Mouse (Mus musculus): ENCODE data around the gene Pou2af1. TPM values are rescaled to one million over a fixed set of nuclear protein-coding genes. Genes with fewer than 3 reads are reported as not detected.

Pou2af1 gene
- total and polyA plus RNA-seq, 3 experiments = 0.11 TPM; not detected in 2

GRCm38 (mm10) chr9:51272102-51272501 lies 58.6 kb downstream of the Pou2af1 start:
- Histone ChIP-seq H3K27me3 (ENCODE audit: insufficient read depth, low read length) (peaks cover 26% of the 10 kb centered on the region), H3K9me3 (replicated peaks) (no peaks in the 10 kb centered on the region), H3K36me3 (replicated peaks) (no peaks in the 10 kb centered on the region), H3K4me1 (ENCODE audit: insufficient read depth, low read depth, low read length) (peaks cover 2% of the 10 kb centered on the region), H3K4me3 (ENCODE audit: low read depth, low read length) (no peak overlapping the region)
- DNase-seq (ENCODE audit: low spot score) (no peak), ATAC-seq (ENCODE audit: extremely low read depth, insufficient number of reproducible peaks, low FRiP score, poor library complexity, severe bottlenecking) (no peak)
- TF ChIP-seq GATA1 (IDR thresholded peaks at IDR 0.05; ENCODE audit: borderline replicate concordance, low read length) (no peak), CTCF (IDR thresholded peaks at IDR 0.05; ENCODE audit: low read depth, low read length) (no peak), GATA2 (IDR thresholded peaks at IDR 0.05; ENCODE audit: borderline replicate concordance, low read depth, low read length) (no peak), POLR2AphosphoS5 (IDR thresholded peaks at IDR 0.05; ENCODE audit: insufficient replicate concordance, low read depth, low read length) (no peak), TAL1 (conservative IDR thresholded peaks at IDR 0.05; ENCODE audit: low read depth, low read length) (no peak)

- Histone ChIP-seq H3K36me3 (replicated peaks) (no peaks in the 10 kb centered on the region), H3K27me3 (ENCODE audit: insufficient read depth, low read length) (peaks cover 33% of the 10 kb centered on the region), H3K4me1 (ENCODE audit: insufficient read depth, low read depth, low read length) (peaks cover 2% of the 10 kb centered on the region), H3K9me3 (replicated peaks) (no peaks in the 10 kb centered on the region), H3K4me3 (ENCODE audit: low read depth, low read length) (no peak overlapping the region)
- ATAC-seq (ENCODE audit: extremely low read depth, insufficient number of reproducible peaks, low FRiP score, poor library complexity, severe bottlenecking) (no peak; the same call in 1 of the 2 replicates), DNase-seq (ENCODE audit: low spot score) (no peak)
- TF ChIP-seq GATA2 (IDR thresholded peaks at IDR 0.05; ENCODE audit: borderline replicate concordance, low read depth, low read length) = no peak
These were observed 60.2 kb downstream of the Pou2af1 start for GRCm38 (mm10) chr9:51273581-51274154.

- Histone ChIP-seq H3K36me3 (replicated peaks) (no peaks in the 10 kb centered on the region), H3K9me3 (replicated peaks) (no peaks in the 10 kb centered on the region), H3K27me3 (ENCODE audit: insufficient read depth, low read length) (peaks cover 42% of the 10 kb centered on the region), H3K4me1 (ENCODE audit: insufficient read depth, low read depth, low read length) (peaks cover 2% of the 10 kb centered on the region), H3K4me3 (ENCODE audit: low read depth, low read length) (no peak overlapping the region)
- ATAC-seq (ENCODE audit: extremely low read depth, insufficient number of reproducible peaks, low FRiP score, poor library complexity, severe bottlenecking) = no peak
- no peak for DNase-seq (ENCODE audit: low spot score)
- TF ChIP-seq CTCF (IDR thresholded peaks at IDR 0.05; ENCODE audit: low read depth, low read length) = no peak
- no peak for TF ChIP-seq GATA2 (IDR thresholded peaks at IDR 0.05; ENCODE audit: borderline replicate concordance, low read depth, low read length)
- no peak for TF ChIP-seq TAL1 (conservative IDR thresholded peaks at IDR 0.05; ENCODE audit: low read depth, low read length)
- TF ChIP-seq POLR2AphosphoS5 (IDR thresholded peaks at IDR 0.05; ENCODE audit: insufficient replicate concordance, low read depth, low read length) = no peak
- no peak for TF ChIP-seq GATA1 (IDR thresholded peaks at IDR 0.05; ENCODE audit: borderline replicate concordance, low read length)
These were observed 61.2 kb downstream of the Pou2af1 start for GRCm38 (mm10) chr9:51274678-51275077.

GRCm38 (mm10) chr9:51277834-51278498 lies 64.5 kb downstream of the Pou2af1 start:
- H3K4me1 ChIP-seq (ENCODE audit: insufficient read depth, low read depth, low read length) = peaks cover 2% of the 10 kb centered on the region
- H3K4me3 ChIP-seq (ENCODE audit: low read depth, low read length) = no peak overlapping the region
- H3K36me3 ChIP-seq (replicated peaks) = no peaks in the 10 kb centered on the region
- ATAC-seq (ENCODE audit: extremely low read depth, insufficient number of reproducible peaks, low FRiP score, poor library complexity, severe bottlenecking) (no peak), DNase-seq (ENCODE audit: low spot score) (no peak)
- TF ChIP-seq GATA2 (IDR thresholded peaks at IDR 0.05; ENCODE audit: borderline replicate concordance, low read depth, low read length) = no peak
- no peak for TF ChIP-seq POLR2AphosphoS5 (IDR thresholded peaks at IDR 0.05; ENCODE audit: insufficient replicate concordance, low read depth, low read length)
- no peak for TF ChIP-seq CTCF (IDR thresholded peaks at IDR 0.05; ENCODE audit: low read depth, low read length)
- no peak for TF ChIP-seq TAL1 (conservative IDR thresholded peaks at IDR 0.05; ENCODE audit: low read depth, low read length)
- H3K27me3 ChIP-seq (ENCODE audit: insufficient read depth, low read length) = peaks cover 50% of the 10 kb centered on the region
- H3K9me3 ChIP-seq (replicated peaks) = no peaks in the 10 kb centered on the region

GRCm38 (mm10) chr9:51278500-51279381 lies 65.2 kb downstream of the Pou2af1 start, which contains the start of gene Colca2:
Colca2 (minus strand) TSS chr9:51278569.
- no peaks in the 10 kb centered on the region for H3K9me3 ChIP-seq (replicated peaks)
- ATAC-seq (ENCODE audit: extremely low read depth, insufficient number of reproducible peaks, low FRiP score, poor library complexity, severe bottlenecking) (no peak), DNase-seq (ENCODE audit: low spot score) (no peak)
- H3K27me3 ChIP-seq (ENCODE audit: insufficient read depth, low read length) = peaks cover 52% of the 10 kb centered on the region
- no peak within 1 kb of the TSS for H3K4me3 ChIP-seq (ENCODE audit: low read depth, low read length)
- H3K36me3 ChIP-seq (replicated peaks) = no peaks in the 10 kb centered on the region
- peaks cover 2% of the 10 kb centered on the region for H3K4me1 ChIP-seq (ENCODE audit: insufficient read depth, low read depth, low read length)
- TF ChIP-seq GATA2 (IDR thresholded peaks at IDR 0.05; ENCODE audit: borderline replicate concordance, low read depth, low read length) = no peak

- no peak overlapping the region for H3K4me3 ChIP-seq (ENCODE audit: low read depth, low read length)
- TF ChIP-seq GATA1 (IDR thresholded peaks at IDR 0.05; ENCODE audit: borderline replicate concordance, low read length) (no peak), GATA2 (IDR thresholded peaks at IDR 0.05; ENCODE audit: borderline replicate concordance, low read depth, low read length) (no peak), POLR2AphosphoS5 (IDR thresholded peaks at IDR 0.05; ENCODE audit: insufficient replicate concordance, low read depth, low read length) (no peak), CTCF (IDR thresholded peaks at IDR 0.05; ENCODE audit: low read depth, low read length) (no peak), TAL1 (conservative IDR thresholded peaks at IDR 0.05; ENCODE audit: low read depth, low read length) (no peak)
- ATAC-seq (ENCODE audit: extremely low read depth, insufficient number of reproducible peaks, low FRiP score, poor library complexity, severe bottlenecking) = no peak
- no peaks in the 10 kb centered on the region for H3K36me3 ChIP-seq (replicated peaks)
- DNase-seq (ENCODE audit: low spot score) = no peak
- no peaks in the 10 kb centered on the region for H3K4me1 ChIP-seq (ENCODE audit: insufficient read depth, low read depth, low read length)
- H3K9me3 ChIP-seq (replicated peaks) = no peaks in the 10 kb centered on the region
- peaks cover 38% of the 10 kb centered on the region for H3K27me3 ChIP-seq (ENCODE audit: insufficient read depth, low read length)
These were observed 72.6 kb downstream of the Pou2af1 start for GRCm38 (mm10) chr9:51286079-51286478.

Other genes with a start within 250 kb of the Pou2af1 start
- gene Sik2, start 204.6 kb upstream of the Pou2af1 start, total RNA-seq (2014; fragmentation: Nextera tagmentation) = 71.8 and 72.8 TPM in 2 replicates
- 15.2 and 18.7 TPM in 2 replicates for gene Sik2, start 204.6 kb upstream of the Pou2af1 start, total RNA-seq (2017)
- gene Sik2, start 204.6 kb upstream of the Pou2af1 start, polyA plus RNA-seq (2012) = 21.1 and 22.4 TPM in 2 replicates
- gene Btg4, start 152.8 kb upstream of the Pou2af1 start, total RNA-seq (2014; fragmentation: Nextera tagmentation) = not detected in 2 replicates
- gene Btg4, start 152.8 kb upstream of the Pou2af1 start, total RNA-seq (2017) = not detected in 2 replicates
- gene Btg4, start 152.8 kb upstream of the Pou2af1 start, polyA plus RNA-seq (2012) = not detected in 2 replicates
- gene Layn, start 136.6 kb upstream of the Pou2af1 start, total RNA-seq (2014; fragmentation: Nextera tagmentation) = 24.7 and 25.3 TPM in 2 replicates
- 48.8 and 61.6 TPM in 2 replicates for gene Layn, start 136.6 kb upstream of the Pou2af1 start, total RNA-seq (2017)
- gene Layn, start 136.6 kb upstream of the Pou2af1 start, polyA plus RNA-seq (2012) = 5.3 and 5.7 TPM in 2 replicates
- 1.6 and 1.8 TPM in 2 replicates for gene 4833427G06Rik, start 111.6 kb upstream of the Pou2af1 start, total RNA-seq (2014; fragmentation: Nextera tagmentation)
- gene 4833427G06Rik, start 111.6 kb upstream of the Pou2af1 start, total RNA-seq (2017) = 0.66 TPM in 1 of 2 replicates, not detected in the other
- gene 4833427G06Rik, start 111.6 kb upstream of the Pou2af1 start, polyA plus RNA-seq (2012) = 0.09 and 0.11 TPM in 2 replicates
- 0.10 and 0.15 TPM in 2 replicates for gene Gm32742, start 48.2 kb upstream of the Pou2af1 start, total RNA-seq (2014; fragmentation: Nextera tagmentation)
- 0.06 and 0.11 TPM in 2 replicates for gene Gm32742, start 48.2 kb upstream of the Pou2af1 start, total RNA-seq (2017)
- gene Gm32742, start 48.2 kb upstream of the Pou2af1 start, polyA plus RNA-seq (2012) = 0.06 and 0.13 TPM in 2 replicates
- gene Colca2, start 64.9 kb downstream of the Pou2af1 start, total RNA-seq (2014; fragmentation: Nextera tagmentation) = not detected in 2 replicates
- gene Colca2, start 64.9 kb downstream of the Pou2af1 start, total RNA-seq (2017) = 0.11 TPM in 1 of 2 replicates, not detected in the other
- gene Colca2, start 64.9 kb downstream of the Pou2af1 start, polyA plus RNA-seq (2012) = not detected in 2 replicates
- not detected in 2 replicates for gene 1810046K07Rik, start 115.2 kb downstream of the Pou2af1 start, total RNA-seq (2014; fragmentation: Nextera tagmentation)
- gene 1810046K07Rik, start 115.2 kb downstream of the Pou2af1 start, total RNA-seq (2017) = not detected in 2 replicates
- not detected in 2 replicates for gene 1810046K07Rik, start 115.2 kb downstream of the Pou2af1 start, polyA plus RNA-seq (2012)

Measured in G1E (cell line).